Mouse (Mus musculus): ENCODE measurements around the gene St6galnac3. TPM values are rescaled to one million over a fixed set of nuclear protein-coding genes. Genes with fewer than 3 reads are reported as not detected.

Gene St6galnac3
- polyA plus RNA-seq (2015; fragmentation: Nextera tagmentation; extraction: Ambion mirVana) = 7.9 and 8.5 TPM in 2 replicates

DNA sequence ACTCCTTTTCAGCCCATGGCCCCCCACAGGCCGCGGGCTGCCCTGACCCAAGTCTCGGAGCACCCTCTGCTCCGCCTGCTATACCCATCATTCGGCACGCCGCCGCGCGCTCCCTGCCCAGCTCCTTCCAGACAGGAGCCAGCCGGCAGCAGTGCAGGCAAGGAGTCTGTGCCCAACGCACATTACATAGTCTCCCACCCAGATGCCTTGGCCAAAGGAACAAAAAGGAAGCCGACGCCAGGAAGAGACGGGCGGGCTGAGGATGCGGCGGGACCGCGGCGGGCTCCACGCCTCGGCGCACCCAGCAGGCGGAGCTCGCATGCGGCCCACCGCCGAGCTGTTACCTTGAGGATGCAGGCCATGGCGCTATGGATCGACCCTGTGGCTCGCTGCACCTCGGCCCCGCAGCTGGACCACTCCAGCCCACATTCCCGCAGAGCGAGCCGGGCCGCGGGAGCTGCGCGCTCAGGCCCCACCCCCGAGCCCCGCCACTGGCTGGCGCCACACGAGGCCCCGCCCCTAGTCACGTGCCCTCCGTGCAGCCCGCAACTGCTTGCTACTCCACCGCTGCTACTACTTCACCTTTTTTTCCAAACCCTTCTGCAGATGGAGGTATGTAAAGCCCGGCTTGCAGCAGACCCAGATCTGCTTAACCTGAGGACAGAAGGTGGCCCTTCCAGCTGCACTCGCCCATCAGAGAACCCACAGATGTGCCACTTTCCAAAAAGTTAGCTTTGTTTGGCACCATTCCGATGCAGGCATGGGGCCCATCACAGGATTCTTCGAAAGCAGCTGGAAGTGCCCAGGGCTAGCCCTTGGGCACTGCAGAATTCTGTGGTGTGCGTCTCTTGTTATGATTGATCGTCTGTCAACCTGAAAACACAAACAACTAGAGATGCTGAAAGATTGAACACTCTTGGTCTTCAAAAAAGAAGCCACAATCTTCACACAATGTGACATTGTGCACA is at the start of gene St6galnac3:
Gene St6galnac3 (minus strand): TSS at position 474 of the 968 bp plus-strand sequence.
- 2% methylated on average over 52 of the region's 56 CpGs for WGBS
- H3K27me3 ChIP-seq (replicated peaks; ENCODE audit: control insufficient read depth, insufficient read depth, low read length) = peaks cover 6% of the 10 kb centered on the region
- peak within 1 kb of the TSS; percentile 64 for H3K4me3 ChIP-seq (ENCODE audit: low read depth, low read length)
- no peaks in the 10 kb centered on the region for H3K36me3 ChIP-seq (ENCODE audit: control insufficient read depth, insufficient read depth)
- H3K4me1 ChIP-seq (replicated peaks; ENCODE audit: control insufficient read depth, insufficient read depth, low read length) = no peaks in the 10 kb centered on the region
- peak; percentile 56 for TF ChIP-seq CTCF (IDR thresholded peaks at IDR 0.05; ENCODE audit: low read depth)
- peak within 1 kb of the TSS; percentile 92 for H3K4me2 ChIP-seq (replicated peaks; ENCODE audit: low read depth)
- H3K9ac ChIP-seq (ENCODE audit: low read depth, low read length) = peak within 1 kb of the TSS; percentile 35; the same call in 1 of the 2 replicates
- H3K9me3 ChIP-seq (ENCODE audit: control insufficient read depth) = no peaks in the 10 kb centered on the region
- ATAC-seq = peak; percentile 93
- no peak within 1 kb of the TSS; the same call in 1 of the 2 replicates for H3K27ac ChIP-seq (ENCODE audit: low read depth, low read length)

DNA sequence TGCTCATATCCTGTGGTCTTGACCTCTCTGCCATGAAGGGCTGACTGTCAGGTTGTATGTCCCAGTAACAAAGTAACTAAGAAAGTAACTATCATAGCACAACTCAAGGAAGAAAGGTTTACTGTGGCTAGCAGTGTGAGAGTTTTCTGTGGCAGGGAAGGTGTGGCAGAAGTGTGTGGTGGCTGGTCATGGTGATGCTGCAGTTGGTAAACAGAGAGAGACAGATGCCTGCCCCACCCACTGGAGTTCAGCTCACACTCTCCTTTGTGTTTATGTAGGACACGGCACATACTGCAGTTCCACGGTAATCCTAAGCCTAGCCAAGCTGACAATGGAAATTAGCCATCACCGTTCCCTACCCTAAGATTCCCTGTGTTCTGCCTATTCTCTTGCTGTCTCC is 49.6 kb upstream of the St6galnac3 start:
- H3K4me2 ChIP-seq (replicated peaks; ENCODE audit: low read depth) = no peak overlapping the region
- H3K9me3 ChIP-seq (ENCODE audit: control insufficient read depth) = no peaks in the 10 kb centered on the region

DNA sequence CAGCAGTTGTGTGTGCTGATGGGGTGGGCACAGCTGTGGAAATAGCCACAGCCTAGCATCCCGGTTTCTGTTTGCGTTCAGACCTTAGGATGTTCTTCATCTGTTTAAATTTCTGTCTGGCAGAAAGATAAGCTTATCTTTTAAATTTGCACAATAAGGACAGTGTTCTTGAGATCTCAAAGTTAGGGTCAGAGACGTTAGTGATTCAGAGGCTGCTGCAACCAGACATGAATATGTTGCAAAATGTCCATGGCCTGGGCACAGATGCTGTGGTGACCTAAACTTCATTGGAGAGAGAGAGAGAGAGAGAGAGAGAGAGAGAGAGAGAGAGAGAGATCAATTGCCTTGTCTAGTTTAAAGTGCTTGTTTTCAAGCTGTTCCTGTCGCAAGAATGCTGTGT is 46.5 kb upstream of the St6galnac3 start:
- no peaks in the 10 kb centered on the region for H3K36me3 ChIP-seq (ENCODE audit: control insufficient read depth, insufficient read depth)
- 27% methylated on average over 4 of the region's 4 CpGs for WGBS

More for the DNA sequence above, 49.6 kb upstream of the St6galnac3 start:
- Histone ChIP-seq H3K27me3 (replicated peaks; ENCODE audit: control insufficient read depth, insufficient read depth, low read length) (no peaks in the 10 kb centered on the region), H3K36me3 (ENCODE audit: control insufficient read depth, insufficient read depth) (no peaks in the 10 kb centered on the region), H3K4me1 (replicated peaks; ENCODE audit: control insufficient read depth, insufficient read depth, low read length) (no peaks in the 10 kb centered on the region), H3K27ac (ENCODE audit: low read depth, low read length) (no peak overlapping the region), H3K9ac (ENCODE audit: low read depth, low read length) (no peak overlapping the region), H3K4me3 (ENCODE audit: low read depth, low read length) (no peak overlapping the region)
- ATAC-seq = no peak
- WGBS = 74% methylated on average over 3 of the region's 3 CpGs
- TF ChIP-seq CTCF (IDR thresholded peaks at IDR 0.05; ENCODE audit: low read depth) = no peak

DNA sequence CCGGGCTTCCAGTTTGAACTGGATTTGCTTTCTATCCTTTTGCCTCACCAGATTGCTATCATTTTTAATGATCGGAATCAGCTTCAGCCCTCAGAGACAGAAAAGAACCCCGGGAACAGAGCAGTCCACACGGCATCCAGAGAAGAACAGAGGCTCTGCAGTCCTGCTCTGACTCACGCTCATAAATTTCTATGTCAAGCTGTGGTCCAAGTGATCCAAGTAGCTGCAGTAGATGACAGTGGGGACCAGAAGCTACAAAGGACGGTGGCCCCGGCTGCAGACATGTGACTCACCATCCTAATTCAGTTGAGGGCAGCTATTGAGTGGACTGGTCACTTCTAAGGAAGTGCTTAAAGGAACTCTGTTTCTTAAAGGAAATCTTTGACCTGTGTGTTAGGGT is 45.6 kb upstream of the St6galnac3 start:
- no peak overlapping the region for H3K4me3 ChIP-seq (ENCODE audit: low read depth, low read length)
- TF ChIP-seq CTCF (IDR thresholded peaks at IDR 0.05; ENCODE audit: low read depth) = no peak
- WGBS = 42% methylated on average over 7 of the region's 7 CpGs
- no peaks in the 10 kb centered on the region; the same call in 1 of the 2 replicates for H3K9me3 ChIP-seq (ENCODE audit: control insufficient read depth)
- no peaks in the 10 kb centered on the region for H3K36me3 ChIP-seq (ENCODE audit: control insufficient read depth, insufficient read depth)
- ATAC-seq = no peak
- H3K9ac ChIP-seq (ENCODE audit: low read depth, low read length) = no peak overlapping the region
- no peak overlapping the region for H3K27ac ChIP-seq (ENCODE audit: low read depth, low read length)
- no peaks in the 10 kb centered on the region for H3K27me3 ChIP-seq (replicated peaks; ENCODE audit: control insufficient read depth, insufficient read depth, low read length)
- H3K4me1 ChIP-seq (replicated peaks; ENCODE audit: control insufficient read depth, insufficient read depth, low read length) = no peaks in the 10 kb centered on the region
- H3K4me2 ChIP-seq (replicated peaks; ENCODE audit: low read depth) = no peak overlapping the region

More for the DNA sequence above, 46.5 kb upstream of the St6galnac3 start:
- H3K27ac ChIP-seq (ENCODE audit: low read depth, low read length) = no peak overlapping the region
- no peaks in the 10 kb centered on the region for H3K4me1 ChIP-seq (replicated peaks; ENCODE audit: control insufficient read depth, insufficient read depth, low read length)
- no peak overlapping the region for H3K4me3 ChIP-seq (ENCODE audit: low read depth, low read length)
- TF ChIP-seq CTCF (IDR thresholded peaks at IDR 0.05; ENCODE audit: low read depth) = no peak
- H3K4me2 ChIP-seq (replicated peaks; ENCODE audit: low read depth) = no peak overlapping the region
- no peak for ATAC-seq
- H3K9me3 ChIP-seq (ENCODE audit: control insufficient read depth) = no peaks in the 10 kb centered on the region; the same call in 1 of the 2 replicates
- H3K27me3 ChIP-seq (replicated peaks; ENCODE audit: control insufficient read depth, insufficient read depth, low read length) = no peaks in the 10 kb centered on the region
- no peak overlapping the region for H3K9ac ChIP-seq (ENCODE audit: low read depth, low read length)

DNA sequence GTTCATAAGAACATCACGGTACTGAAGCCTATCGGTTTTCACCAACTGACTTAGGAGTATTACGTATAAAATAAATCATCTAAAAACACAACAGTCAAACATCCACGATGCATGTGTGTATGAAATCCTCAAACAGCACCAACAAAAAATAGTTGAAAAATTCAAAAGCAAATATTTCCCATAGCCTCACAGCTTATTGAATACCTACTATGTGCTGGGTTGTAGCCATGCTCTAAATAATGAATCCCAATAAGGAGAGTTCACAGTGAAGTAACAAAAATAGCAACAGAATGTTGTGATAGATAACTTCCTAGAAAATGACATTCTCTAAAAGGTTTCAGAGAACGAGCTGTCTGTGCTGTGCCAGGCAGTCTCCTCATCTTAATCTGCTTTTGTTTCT is 44.2 kb upstream of the St6galnac3 start:
- Histone ChIP-seq H3K4me3 (ENCODE audit: low read depth, low read length) (no peak overlapping the region), H3K36me3 (ENCODE audit: control insufficient read depth, insufficient read depth) (no peaks in the 10 kb centered on the region), H3K4me1 (replicated peaks; ENCODE audit: control insufficient read depth, insufficient read depth, low read length) (no peaks in the 10 kb centered on the region), H3K27ac (ENCODE audit: low read depth, low read length) (no peak overlapping the region), H3K4me2 (replicated peaks; ENCODE audit: low read depth) (no peak overlapping the region), H3K9ac (ENCODE audit: low read depth, low read length) (no peak overlapping the region), H3K27me3 (replicated peaks; ENCODE audit: control insufficient read depth, insufficient read depth, low read length) (no peaks in the 10 kb centered on the region), H3K9me3 (ENCODE audit: control insufficient read depth) (no peaks in the 10 kb centered on the region; the same call in 1 of the 2 replicates)
- no peak for TF ChIP-seq CTCF (IDR thresholded peaks at IDR 0.05; ENCODE audit: low read depth)
- no peak for ATAC-seq
- WGBS = 75% methylated on average over 5 of the region's 5 CpGs

DNA sequence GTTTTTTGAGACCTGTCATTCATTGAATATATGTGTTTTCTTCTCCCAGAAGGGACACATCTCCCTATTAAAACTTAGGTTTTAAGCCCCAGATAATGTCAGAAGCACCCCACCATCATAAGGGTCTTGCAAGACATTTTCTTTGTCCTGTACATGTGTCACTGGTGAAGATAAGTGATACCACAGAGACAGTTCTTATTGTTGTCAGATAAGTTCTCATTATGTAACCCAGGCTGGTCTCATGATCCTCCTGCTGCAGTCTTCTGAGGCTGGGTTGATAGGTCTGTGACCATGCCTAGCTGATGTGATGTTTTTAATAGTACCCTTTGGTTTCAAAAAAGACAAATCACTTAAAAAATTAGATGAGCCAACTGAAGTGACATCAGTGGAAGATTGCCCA is 40.2 kb upstream of the St6galnac3 start:
- Histone ChIP-seq H3K9me3 (ENCODE audit: control insufficient read depth) (no peaks in the 10 kb centered on the region; the same call in 1 of the 2 replicates), H3K4me3 (ENCODE audit: low read depth, low read length) (no peak overlapping the region), H3K27me3 (replicated peaks; ENCODE audit: control insufficient read depth, insufficient read depth, low read length) (no peaks in the 10 kb centered on the region), H3K36me3 (ENCODE audit: control insufficient read depth, insufficient read depth) (no peaks in the 10 kb centered on the region), H3K27ac (ENCODE audit: low read depth, low read length) (no peak overlapping the region), H3K4me1 (replicated peaks; ENCODE audit: control insufficient read depth, insufficient read depth, low read length) (no peaks in the 10 kb centered on the region), H3K9ac (ENCODE audit: low read depth, low read length) (no peak overlapping the region), H3K4me2 (replicated peaks; ENCODE audit: low read depth) (no peak overlapping the region)
- no peak for TF ChIP-seq CTCF (IDR thresholded peaks at IDR 0.05; ENCODE audit: low read depth)
- no peak for ATAC-seq

Measured in intestine, postnatal 0 days (tissue).